In genomic region chr2:73428803-73429468, GRCm38 (mm10) we compare ENCODE assay signal across 9 mouse cellular contexts. TPM values are rescaled to one million over a fixed set of nuclear protein-coding genes. Genes with fewer than 3 reads are reported as not detected.
DNase-seq lines count a peak whose midpoint lies in the region; ATAC-seq and TF ChIP-seq lines count a peak whose summit lies in the region.
"Had no signal": no experiment of that assay in that cellular context is flagged by ENCODE, and none has a peak within 500 bp of the region (broad histone marks: within the 10 kb centered on the region; RNA-seq: fewer than 3 reads in every experiment).

No protein-coding gene starts in this region.

- no peaks in the 10 kb centered on the region for H3K36me3 ChIP-seq in hindbrain, embryonic 12.5 days
- H3K36me3 ChIP-seq in hindbrain, embryonic 16.5 days (ENCODE audit: control insufficient read depth, insufficient read depth, low read length), result no peaks in the 10 kb centered on the region
- peaks cover 16% of the 10 kb centered on the region for H3K36me3 ChIP-seq in myocyte (ENCODE audit: control insufficient read depth, insufficient read depth)

- no peaks in the 10 kb centered on the region for H3K9me3 ChIP-seq in hindbrain, embryonic 12.5 days (replicated peaks)
- no peaks in the 10 kb centered on the region for H3K9me3 ChIP-seq in hindbrain, embryonic 16.5 days (ENCODE audit: control insufficient read depth, low read length)

- H3K4me1 ChIP-seq in hindbrain, embryonic 12.5 days, result peaks cover 5% of the 10 kb centered on the region; the same call in 1 of the 2 replicates
- H3K4me1 ChIP-seq in hindbrain, embryonic 16.5 days (ENCODE audit: control insufficient read depth, insufficient read depth, low read depth, low read length), result no peaks in the 10 kb centered on the region

- DNase-seq in gastrocnemius, postnatal 36 days, result peak; percentile 31 to 44
- no peak for DNase-seq in cerebellum, postnatal 14 days
- no peak for DNase-seq in kidney, adult 8-10 months
- DNase-seq in thymus, postnatal 25 days, result no peak

- no peak overlapping the region for H3K4me2 ChIP-seq in hindbrain, embryonic 12.5 days (replicated peaks)
- H3K4me2 ChIP-seq in hindbrain, embryonic 16.5 days (ENCODE audit: low read length), result no peak overlapping the region
- H3K4me2 ChIP-seq in myocyte (ENCODE audit: low read depth), result no peak overlapping the region

- no peaks in the 10 kb centered on the region for H3K79me2 ChIP-seq in myocyte (ENCODE audit: control insufficient read depth, insufficient read depth)

- H3K27me3 ChIP-seq in hindbrain, embryonic 12.5 days, result no peaks in the 10 kb centered on the region
- H3K27me3 ChIP-seq in hindbrain, embryonic 16.5 days (replicated peaks; ENCODE audit: control insufficient read depth, insufficient read depth, low read length), result no peaks in the 10 kb centered on the region
- no peaks in the 10 kb centered on the region for H3K27me3 ChIP-seq in myocyte (ENCODE audit: control insufficient read depth, insufficient read depth, insufficient read length)

- H3K9ac ChIP-seq in hindbrain, embryonic 12.5 days, result no peak overlapping the region
- H3K9ac ChIP-seq in hindbrain, embryonic 16.5 days (ENCODE audit: low read depth, low read length), result no peak overlapping the region

- WGBS in hindbrain, embryonic 12.5 days, result 64% methylated on average over 21 of the region's 21 CpGs
- WGBS in hindbrain, embryonic 16.5 days, result 55% methylated on average over 21 of the region's 21 CpGs

- TF ChIP-seq POLR2A in myocyte (IDR thresholded peaks at IDR 0.05; ENCODE audit: insufficient read length, low read depth), result no peak

- intact Hi-C loops in gastrocnemius, postnatal 36 days (cut with DNase I), result no loop called here

- no peak for ATAC-seq in hindbrain, embryonic 12.5 days (ENCODE audit: low FRiP score)
- ATAC-seq in hindbrain, embryonic 16.5 days, result no peak
- peak; percentile 74 for ATAC-seq in activated CD4-positive, CD25-positive, alpha-beta regulatory T cell, adult 4 months

- no peak overlapping the region for H3K4me3 ChIP-seq in hindbrain, embryonic 12.5 days
- H3K4me3 ChIP-seq in hindbrain, embryonic 16.5 days (ENCODE audit: low read length), result no peak overlapping the region
- H3K4me3 ChIP-seq in myocyte, result no peak overlapping the region

- H3K27ac ChIP-seq in hindbrain, embryonic 12.5 days, result peak overlapping the region; percentile 17; the same call in 1 of the 2 replicates
- no peak overlapping the region for H3K27ac ChIP-seq in hindbrain, embryonic 16.5 days (ENCODE audit: low read depth, low read length)
- H3K27ac ChIP-seq: kidney, postnatal 0 days had no signal

- no peak overlapping the region for H3ac ChIP-seq in myocyte (ENCODE audit: control insufficient read depth, insufficient read length)

TF ChIP-seq in myocyte, 11 proteins besides CTCF, POLR2A, EP300 and RAD21:
- TF ChIP-seq E2F4 (IDR thresholded peaks at IDR 0.05; ENCODE audit: insufficient read depth) (no peak), TCF12 (IDR thresholded peaks at IDR 0.05; ENCODE audit: insufficient read depth, poor library complexity, severe bottlenecking) (no peak), REST (IDR thresholded peaks at IDR 0.05; ENCODE audit: insufficient read depth, insufficient read length) (no peak), USF1 (IDR thresholded peaks at IDR 0.05; ENCODE audit: low read depth) (no peak), MYOD1 (IDR thresholded peaks at IDR 0.05; ENCODE audit: control insufficient read depth in 1 of 3, insufficient read length in 2 of 3, low read depth in 2 of 3) (no peak), POLR2AphosphoS2 (IDR thresholded peaks at IDR 0.05; ENCODE audit: insufficient read length, low read depth) (peak; percentile 19), CEBPB (IDR thresholded peaks at IDR 0.05; ENCODE audit: insufficient read depth, poor library complexity, severe bottlenecking) (no peak), TCF3 (IDR thresholded peaks at IDR 0.05; ENCODE audit: insufficient read length, low read depth) (no peak)
TF ChIP-seq in myocyte: peak in this region for 1.

RNA-seq across cellular contexts. Expression of gene Gpr155, which starts 42.6 kb away (rescaled TPM):
- polyA plus RNA-seq in hindbrain, embryonic 12.5 days (2016; fragmentation: Nextera tagmentation; extraction: Ambion mirVana), result 9.2 and 10.0 TPM in 2 replicates
- 12.8 and 14.6 TPM in 2 replicates for polyA plus RNA-seq in hindbrain, embryonic 16.5 days (2015; fragmentation: Nextera tagmentation; extraction: Ambion mirVana)
- 10 to 100 TPM; 15.1 to 19.5 TPM for polyA plus RNA-seq in activated CD4-positive, CD25-positive, alpha-beta regulatory T cell, adult 4 months (2017; shearing (Covaris generic))
- 10 to 100 TPM; 11.7 to 13.7 TPM for total RNA-seq in gastrocnemius, postnatal 36 days (2021)
- polyA plus RNA-seq in myocyte (2012; fragmentation: generic; extraction: Trizol), result 7.6 TPM

Comparison
In these comparisons a context has a peak if more than half of its experiments do, and no peak if none do; other contexts are left out.
1. DNase-seq: peak in gastrocnemius, postnatal 36 days (2 of 2); none in cerebellum, postnatal 14 days (0 of 2), kidney, adult 8-10 months (0 of 2) and thymus, postnatal 25 days (single experiment).